Mouse (Mus musculus) heart, embryonic 13.5 days (tissue): ENCODE results near the gene Nnat. TPM values are rescaled to one million over a fixed set of nuclear protein-coding genes. Genes with fewer than 3 reads are reported as not detected.

Source experiments
- ATAC-seq: fragments of 200-750 bp; cut with Nextera tagmentation; 2 replicates; pipeline ENCODE4 v1.8.0; 2017; ENCODE audit warnings: moderate TSS enrichment; ENCODE audit not compliant: insufficient number of reproducible peaks, low FRiP score, low TSS enrichment; ENCODE audit errors: extremely low read depth
- H3K27ac ChIP-seq: fragments of 300-500 bp; sonication (generic); replicated peaks from 2 replicates; pipeline ENCODE4 v1.5.1; 2015; ENCODE audit warnings: moderate library complexity, mild to moderate bottlenecking, inconsistent platforms
- H3K27me3 ChIP-seq: fragments of 300-500 bp; sonication (generic); replicated peaks from 2 replicates; pipeline ENCODE4 v1.6.1; 2015; ENCODE audit warnings: mild to moderate bottlenecking, inconsistent platforms
- H3K36me3 ChIP-seq: fragments of 300-500 bp; sonication (generic); 2 replicates; pipeline ENCODE4 v1.6.1; 2015; ENCODE audit warnings: mild to moderate bottlenecking, inconsistent platforms
- H3K4me1 ChIP-seq: fragments of 300-500 bp; sonication (generic); 2 replicates; pipeline ENCODE4 v1.6.1; 2015; ENCODE audit warnings: inconsistent platforms
- H3K4me2 ChIP-seq: fragments of 300-500 bp; sonication (generic); 2 replicates; pipeline ENCODE4 v1.6.1; 2015; ENCODE audit warnings: inconsistent platforms, mild to moderate bottlenecking, moderate library complexity
- H3K4me3 ChIP-seq: fragments of 300-500 bp; sonication (generic); 2 replicates; pipeline ENCODE4 v1.5.1; 2015; ENCODE audit warnings: moderate library complexity, mild to moderate bottlenecking, inconsistent platforms
- H3K9ac ChIP-seq: fragments of 300-500 bp; sonication (generic); 2 replicates; pipeline ENCODE4 v1.6.1; 2015; ENCODE audit warnings: inconsistent platforms, mild to moderate bottlenecking, moderate library complexity
- H3K9me3 ChIP-seq: fragments of 300-500 bp; sonication (generic); 2 replicates; pipeline ENCODE4 v1.6.1; 2016; ENCODE audit warnings: inconsistent platforms
- WGBS: fragments of 180-500 bp; shearing (Covaris S2); methylation state at CpG from one replicate; pipeline ENCODE4 v1.1.7; 2015; ENCODE audit warnings: mixed read lengths; 5-methylcytosine and 5-hydroxymethylcytosine counted together
- polyA plus RNA-seq: library from polyadenylated mRNA; unstranded; fragments of >200 nt; fragmentation: Nextera tagmentation; extraction: Ambion mirVana; gene quantifications from 2 replicates; pipeline ENCODE4 v1.2.1, GENCODE M21; 2015

The Nnat gene
- 120 and 135 TPM in 2 replicates for polyA plus RNA-seq

- peaks cover 46% of the 10 kb centered on the region for H3K9me3 ChIP-seq
- peak within 1 kb of the TSS; percentile 57 for H3K4me3 ChIP-seq
- H3K4me1 ChIP-seq: peaks cover 37% of the 10 kb centered on the region
- peaks cover 78% of the 10 kb centered on the region for H3K36me3 ChIP-seq
- H3K27me3 ChIP-seq: no peaks in the 10 kb centered on the region
- peak within 1 kb of the TSS; percentile 86 for H3K4me2 ChIP-seq
- 39% methylated on average over 27 of the region's 27 CpGs for WGBS
- H3K9ac ChIP-seq: peak within 1 kb of the TSS; percentile 82
- 0 out of 2 replicates have a peak within 1 kb of the TSS, but pooled peaks have one; percentile 20 for H3K27ac ChIP-seq
- ATAC-seq: no peak
Measured at GRCm38 (mm10) chr2:157559858-157560257, at the start of gene Nnat. TSS of gene Nnat (plus strand) at chr2:157560078.

DNA sequence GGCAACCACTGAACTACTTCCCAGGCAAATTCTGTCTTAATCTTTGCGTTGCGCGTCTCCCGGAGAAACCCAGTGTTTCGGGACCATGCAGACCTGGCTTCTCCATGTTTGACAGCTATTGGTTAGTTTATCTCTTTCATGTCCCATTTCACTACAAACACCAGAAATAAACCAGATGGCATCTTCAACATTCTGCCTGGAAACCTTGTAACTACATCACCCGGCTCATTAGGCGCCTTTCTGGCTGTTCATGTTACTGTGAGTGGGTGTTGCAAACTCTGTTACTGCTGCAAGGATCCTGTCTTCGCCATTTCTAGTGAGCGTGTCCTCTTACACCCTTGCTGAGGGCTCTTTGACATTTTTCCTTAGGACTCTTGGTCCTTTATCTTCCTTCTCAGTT lies 47.0 kb upstream of the Nnat start:
- no peaks in the 10 kb centered on the region for H3K36me3 ChIP-seq
- WGBS: 75% methylated on average over 9 of the region's 9 CpGs
- peaks cover 11% of the 10 kb centered on the region; the same call in 1 of the 2 replicates for H3K4me1 ChIP-seq
- no peak overlapping the region for H3K4me2 ChIP-seq
- no peak overlapping the region for H3K27ac ChIP-seq
- ATAC-seq: no peak
- peaks cover 20% of the 10 kb centered on the region for H3K27me3 ChIP-seq
- no peak overlapping the region for H3K9ac ChIP-seq
- no peak overlapping the region for H3K4me3 ChIP-seq
- H3K9me3 ChIP-seq: no peaks in the 10 kb centered on the region

DNA sequence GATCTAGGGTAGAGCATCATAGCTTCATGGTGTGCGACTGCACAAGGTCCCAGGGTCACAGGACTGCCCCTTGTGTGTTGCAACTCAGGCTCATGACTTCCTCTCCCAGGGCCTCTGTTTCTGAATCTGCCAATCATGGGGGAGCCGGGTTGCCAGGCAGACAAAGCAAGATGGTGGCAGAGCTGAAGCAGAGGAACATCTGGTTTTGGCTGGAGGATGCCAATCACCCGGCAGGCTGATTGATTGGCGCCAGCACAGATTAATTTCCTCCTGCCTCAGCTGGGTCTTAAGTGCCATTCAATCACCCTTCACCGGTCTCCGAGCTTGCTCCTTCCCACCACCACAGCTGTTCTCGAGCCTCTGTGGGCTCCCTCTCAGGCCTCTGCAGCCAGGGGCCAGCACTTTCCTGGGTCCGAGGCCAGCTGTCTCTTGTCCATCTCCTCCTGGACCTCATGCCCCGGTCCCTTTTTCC lies 46.1 kb upstream of the Nnat start:
- Histone ChIP-seq H3K4me3 (no peak overlapping the region), H3K4me2 (no peak overlapping the region), H3K36me3 (no peaks in the 10 kb centered on the region), H3K27ac (no peak overlapping the region), H3K27me3 (peaks cover 14% of the 10 kb centered on the region; the same call in 1 of the 2 replicates), H3K9me3 (no peaks in the 10 kb centered on the region), H3K4me1 (peaks cover 11% of the 10 kb centered on the region; the same call in 1 of the 2 replicates), H3K9ac (no peak overlapping the region)
- no peak for ATAC-seq
- WGBS: 36% methylated on average over 9 of the region's 9 CpGs

DNA sequence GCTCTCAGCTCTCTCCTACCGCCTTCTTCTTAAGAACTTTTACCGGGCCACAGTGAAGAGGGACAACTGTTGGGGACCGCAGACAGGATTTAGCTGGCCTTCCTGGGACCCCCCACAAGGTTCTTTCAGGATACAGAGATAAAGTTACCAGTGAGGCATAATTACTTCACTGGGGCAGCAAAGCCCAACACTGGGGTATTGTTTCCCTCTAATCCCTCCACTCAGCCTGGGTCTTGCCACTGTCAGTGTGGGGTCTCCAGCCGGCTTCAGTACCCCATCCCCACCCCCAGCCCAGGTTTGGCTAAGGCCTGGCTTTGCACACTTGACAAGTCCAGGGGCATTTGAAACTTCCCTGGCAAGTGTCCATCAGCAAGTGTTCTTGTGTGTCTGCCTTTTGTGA lies 45.5 kb upstream of the Nnat start:
- WGBS: 14% methylated on average over 4 of the region's 4 CpGs
- Histone ChIP-seq H3K27ac (no peak overlapping the region), H3K27me3 (peaks cover 15% of the 10 kb centered on the region; the same call in 1 of the 2 replicates), H3K9ac (no peak overlapping the region), H3K4me2 (no peak overlapping the region), H3K36me3 (no peaks in the 10 kb centered on the region), H3K4me3 (no peak overlapping the region), H3K4me1 (peaks cover 11% of the 10 kb centered on the region; the same call in 1 of the 2 replicates), H3K9me3 (no peaks in the 10 kb centered on the region)
- ATAC-seq: no peak

- no peak for ATAC-seq
- peaks cover 11% of the 10 kb centered on the region; the same call in 1 of the 2 replicates for H3K4me1 ChIP-seq
- peaks cover 21% of the 10 kb centered on the region; the same call in 1 of the 2 replicates for H3K27me3 ChIP-seq
- H3K27ac ChIP-seq: no peak overlapping the region
- WGBS: 55% methylated on average over 6 of the region's 6 CpGs
- no peak overlapping the region for H3K4me2 ChIP-seq
- no peaks in the 10 kb centered on the region for H3K36me3 ChIP-seq
- no peak overlapping the region for H3K4me3 ChIP-seq
- no peak overlapping the region for H3K9ac ChIP-seq
- H3K9me3 ChIP-seq: no peaks in the 10 kb centered on the region
Measured at GRCm38 (mm10) chr2:157517526-157517925, 42.4 kb upstream of the Nnat start.

DNA sequence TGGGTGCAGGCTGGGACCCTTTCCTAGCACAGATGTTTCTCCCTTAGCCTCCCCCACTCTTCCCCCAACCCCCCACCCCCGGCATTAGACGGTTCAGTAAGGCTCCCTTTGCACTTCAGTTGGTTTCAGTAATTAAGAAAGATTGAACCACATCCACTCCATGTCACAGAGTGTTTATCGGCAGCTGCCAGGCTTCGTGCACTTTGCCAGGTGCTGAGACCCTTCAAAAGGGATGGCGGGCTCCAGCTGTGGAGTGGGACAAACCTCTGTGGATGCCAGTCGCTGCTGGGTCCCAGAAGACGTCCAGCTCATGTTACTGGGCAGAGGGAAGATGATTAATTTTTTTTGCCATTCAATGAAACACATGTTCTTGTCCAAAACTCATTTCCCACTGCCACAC lies 41.4 kb upstream of the Nnat start:
- no peak for ATAC-seq
- H3K9ac ChIP-seq: no peak overlapping the region
- H3K9me3 ChIP-seq: no peaks in the 10 kb centered on the region
- H3K4me1 ChIP-seq: peaks cover 11% of the 10 kb centered on the region; the same call in 1 of the 2 replicates
- H3K27me3 ChIP-seq: peaks cover 16% of the 10 kb centered on the region; the same call in 1 of the 2 replicates
- H3K36me3 ChIP-seq: no peaks in the 10 kb centered on the region
- WGBS: 60% methylated on average over 7 of the region's 7 CpGs
- H3K27ac ChIP-seq: no peak overlapping the region
- no peak overlapping the region for H3K4me2 ChIP-seq
- no peak overlapping the region for H3K4me3 ChIP-seq

DNA sequence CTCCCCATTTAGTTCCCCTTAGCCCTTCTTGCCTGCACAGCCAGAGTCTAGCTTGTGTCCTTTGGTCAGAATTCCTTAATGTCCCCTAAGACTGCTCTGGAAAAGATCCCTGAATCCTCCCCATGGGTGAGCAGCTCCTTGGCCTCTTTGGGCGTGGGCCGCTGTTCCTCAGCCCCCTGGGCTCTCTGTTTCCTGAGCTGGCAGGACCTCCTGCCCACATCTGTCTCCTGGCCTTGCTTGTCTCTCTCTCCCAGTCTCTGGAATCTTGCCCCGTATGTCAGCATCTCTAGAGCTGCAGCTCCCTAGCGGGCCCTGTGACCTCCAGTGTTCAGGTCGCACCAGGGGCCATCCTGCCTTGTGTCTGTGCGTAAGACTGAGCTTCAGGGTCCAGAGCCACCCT lies 40.4 kb upstream of the Nnat start:
- 61% methylated on average over 6 of the region's 6 CpGs for WGBS
- Histone ChIP-seq H3K9me3 (no peaks in the 10 kb centered on the region), H3K27ac (no peak overlapping the region), H3K36me3 (no peaks in the 10 kb centered on the region), H3K27me3 (0 out of 2 replicates have a peak, but pooled peaks cover 8% of the 10 kb centered on the region), H3K9ac (no peak overlapping the region), H3K4me3 (no peak overlapping the region), H3K4me2 (no peak overlapping the region), H3K4me1 (peaks cover 2% of the 10 kb centered on the region; the same call in 1 of the 2 replicates)
- ATAC-seq: no peak

DNA sequence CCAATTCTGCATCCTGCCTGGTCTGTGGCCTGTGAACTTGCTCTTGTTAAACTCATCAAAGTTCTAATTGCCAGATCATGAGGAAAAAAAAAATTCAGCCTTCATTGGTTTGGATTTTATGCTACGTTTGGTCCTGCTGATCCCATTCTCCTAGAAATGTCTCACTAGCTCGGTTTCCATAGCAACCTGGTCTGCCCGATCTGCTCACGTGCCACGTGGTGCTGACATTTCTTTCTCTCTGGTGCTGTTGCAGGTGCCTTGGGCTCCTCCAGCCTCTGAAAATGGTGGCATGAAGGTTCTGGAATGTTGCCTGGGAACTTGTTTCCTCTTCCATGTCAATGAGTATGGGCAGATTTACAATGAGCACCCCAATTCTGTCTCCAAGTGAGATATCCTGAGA lies 39.4 kb upstream of the Nnat start:
- WGBS: 44% methylated on average over 5 of the region's 5 CpGs

GRCm38 (mm10) chr2:157522556-157522955 lies 37.3 kb upstream of the Nnat start:
- Histone ChIP-seq H3K36me3 (no peaks in the 10 kb centered on the region), H3K4me1 (no peaks in the 10 kb centered on the region), H3K9ac (no peak overlapping the region), H3K27me3 (peaks cover 18% of the 10 kb centered on the region), H3K9me3 (no peaks in the 10 kb centered on the region), H3K27ac (no peak overlapping the region), H3K4me2 (no peak overlapping the region), H3K4me3 (no peak overlapping the region)
- WGBS: 81% methylated on average over 3 of the region's 3 CpGs
- ATAC-seq: no peak

More for the DNA sequence above, 39.4 kb upstream of the Nnat start:
- no peak for ATAC-seq
- Histone ChIP-seq H3K9me3 (no peaks in the 10 kb centered on the region), H3K4me1 (no peaks in the 10 kb centered on the region), H3K27me3 (peaks cover 10% of the 10 kb centered on the region; the same call in 1 of the 2 replicates), H3K36me3 (no peaks in the 10 kb centered on the region), H3K4me2 (no peak overlapping the region), H3K4me3 (no peak overlapping the region), H3K27ac (no peak overlapping the region), H3K9ac (no peak overlapping the region)

GRCm38 (mm10) chr2:157530056-157530955 lies 29.6 kb upstream of the Nnat start:
- no peak for ATAC-seq
- no peak overlapping the region for H3K27ac ChIP-seq
- H3K4me2 ChIP-seq: no peak overlapping the region
- no peaks in the 10 kb centered on the region for H3K9me3 ChIP-seq
- H3K27me3 ChIP-seq: peaks cover 37% of the 10 kb centered on the region
- peaks cover 4% of the 10 kb centered on the region; the same call in 1 of the 2 replicates for H3K4me1 ChIP-seq
- H3K9ac ChIP-seq: no peak overlapping the region
- no peaks in the 10 kb centered on the region for H3K36me3 ChIP-seq
- H3K4me3 ChIP-seq: no peak overlapping the region
- 54% methylated on average over 13 of the region's 13 CpGs for WGBS

GRCm38 (mm10) chr2:157531681-157532426 lies 28.0 kb upstream of the Nnat start:
- no peak overlapping the region for H3K9ac ChIP-seq
- H3K9me3 ChIP-seq: no peaks in the 10 kb centered on the region
- WGBS: 49% methylated on average over 8 of the region's 8 CpGs
- H3K36me3 ChIP-seq: no peaks in the 10 kb centered on the region
- peaks cover 29% of the 10 kb centered on the region for H3K27me3 ChIP-seq
- no peak for ATAC-seq
- no peak overlapping the region for H3K4me3 ChIP-seq
- no peak overlapping the region for H3K4me2 ChIP-seq
- no peak overlapping the region for H3K27ac ChIP-seq
- peaks cover 11% of the 10 kb centered on the region for H3K4me1 ChIP-seq
